Mouse (Mus musculus): ENCODE measurements around the gene Mettl14. TPM values are rescaled to one million over a fixed set of nuclear protein-coding genes. Genes with fewer than 3 reads are reported as not detected.

Mettl14 gene
- polyA plus RNA-seq (2015; fragmentation: Nextera tagmentation; extraction: Ambion mirVana), result 26.1 and 26.6 TPM in 2 replicates

DNA sequence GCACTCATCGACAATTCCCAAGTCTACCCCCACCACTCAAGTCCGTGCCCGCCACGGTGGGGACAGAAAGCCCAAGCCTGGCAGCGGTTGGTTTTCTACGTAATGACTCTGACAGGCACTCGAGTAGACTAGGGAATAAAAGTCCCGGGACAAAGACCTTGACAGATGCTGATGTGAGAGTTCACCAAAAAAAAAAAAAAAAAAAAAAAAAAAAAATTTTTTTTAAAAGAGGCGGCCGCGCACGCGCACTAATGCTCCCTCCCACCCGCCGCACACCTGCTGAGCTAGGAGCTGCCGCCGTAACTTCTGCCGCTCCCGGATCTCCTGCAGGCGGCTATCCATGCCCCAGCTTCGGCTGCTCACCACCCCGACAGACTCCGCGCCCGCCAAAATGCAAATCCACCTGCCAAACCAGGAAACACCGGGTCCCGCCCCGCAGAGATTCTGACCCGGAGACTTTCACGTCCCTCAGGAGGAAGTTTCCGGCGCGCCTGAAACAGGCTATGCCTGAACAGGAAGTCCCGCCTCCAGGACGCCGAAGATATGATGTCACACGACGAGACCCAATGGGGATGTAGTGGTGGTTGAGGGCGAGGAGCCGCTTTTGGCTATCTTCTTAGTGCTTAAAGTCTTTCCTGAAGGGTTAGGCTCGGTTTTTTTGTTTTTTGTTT, at the start of gene Mettl14:
TSS of gene Mettl14 (minus strand) at position 623 of the 671 bp plus-strand sequence.
- no peaks in the 10 kb centered on the region for H3K27me3 ChIP-seq
- ATAC-seq (ENCODE audit: borderline replicate concordance, extremely low read depth, low FRiP score, low TSS enrichment), result peak; percentile 99
- H3K4me2 ChIP-seq, result peak within 1 kb of the TSS; percentile 60
- H3K9me3 ChIP-seq, result no peaks in the 10 kb centered on the region
- peak within 1 kb of the TSS; percentile 68 for H3K4me3 ChIP-seq
- peaks cover 15% of the 10 kb centered on the region; the same call in 1 of the 2 replicates for H3K4me1 ChIP-seq
- H3K36me3 ChIP-seq, result peaks cover 9% of the 10 kb centered on the region
- H3K27ac ChIP-seq, result peak within 1 kb of the TSS; percentile 91
- H3K9ac ChIP-seq, result peak within 1 kb of the TSS; percentile 49
- under 1% methylated on average over 41 of the region's 41 CpGs for WGBS

DNA sequence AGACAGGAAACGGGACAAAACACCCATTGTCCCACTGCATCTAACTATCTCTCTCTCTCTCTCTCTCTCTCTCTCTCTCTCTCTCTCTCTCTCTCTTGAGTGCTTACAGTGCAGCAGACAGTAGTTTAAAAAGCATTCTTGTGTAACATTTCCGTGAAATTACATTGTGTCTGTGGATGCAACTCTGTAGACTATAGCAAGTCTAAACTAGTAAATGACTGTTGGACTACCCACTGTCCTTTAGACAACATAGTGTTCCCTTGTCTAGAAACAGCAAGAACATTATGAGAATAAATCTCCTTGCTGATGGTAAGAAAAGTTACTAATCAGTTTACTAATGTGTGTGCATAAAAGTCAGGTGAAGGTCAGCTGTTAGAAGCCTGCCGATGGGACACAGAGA, 47.5 kb upstream of the Mettl14 start:
- Histone ChIP-seq H3K36me3 (no peaks in the 10 kb centered on the region), H3K4me2 (no peak overlapping the region), H3K27ac (no peak overlapping the region), H3K4me1 (no peaks in the 10 kb centered on the region), H3K4me3 (no peak overlapping the region), H3K9me3 (no peaks in the 10 kb centered on the region), H3K9ac (no peak overlapping the region), H3K27me3 (no peaks in the 10 kb centered on the region)
- no peak for ATAC-seq (ENCODE audit: borderline replicate concordance, extremely low read depth, low FRiP score, low TSS enrichment)
- WGBS, result 70% methylated on average over 3 of the region's 3 CpGs

DNA sequence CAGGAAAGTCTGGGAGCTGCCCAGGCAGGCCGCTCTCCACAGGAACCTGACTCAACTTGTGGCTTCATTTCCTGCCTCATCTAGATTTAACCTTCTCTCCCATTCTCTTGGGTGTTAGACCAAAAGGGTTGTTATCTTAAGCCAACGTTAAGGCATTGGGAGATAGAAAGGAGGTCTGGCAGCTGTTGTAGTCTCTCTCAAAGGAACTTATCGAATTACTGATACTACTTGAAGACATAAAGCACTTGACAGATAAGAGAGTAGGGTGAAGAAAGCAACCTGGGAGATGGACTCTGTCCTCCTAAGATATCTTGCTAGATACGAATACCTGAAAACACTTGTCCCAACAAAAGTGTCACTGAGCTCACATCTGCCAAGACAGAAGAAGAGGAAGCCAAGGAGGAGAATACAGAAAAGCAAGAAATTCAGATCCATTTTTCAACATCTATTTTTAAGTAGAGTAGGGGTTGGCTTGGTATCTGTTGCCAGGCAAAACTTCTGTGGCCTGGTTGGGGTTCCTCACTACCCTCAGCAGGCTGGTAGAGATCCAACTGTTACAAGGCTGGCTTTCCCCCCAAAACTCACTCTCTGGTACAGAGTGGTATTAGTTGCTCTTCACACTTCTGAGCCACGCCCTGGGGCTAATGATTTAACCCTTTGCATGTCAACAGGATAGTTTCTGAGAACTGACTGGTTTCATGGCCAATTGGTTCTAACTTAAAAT, 46.2 kb upstream of the Mettl14 start:
- H3K36me3 ChIP-seq, result no peaks in the 10 kb centered on the region
- H3K4me3 ChIP-seq, result no peak overlapping the region
- H3K9ac ChIP-seq, result no peak overlapping the region
- H3K27ac ChIP-seq, result no peak overlapping the region
- H3K4me1 ChIP-seq, result no peaks in the 10 kb centered on the region
- WGBS, result 44% methylated on average over 5 of the region's 5 CpGs
- ATAC-seq (ENCODE audit: borderline replicate concordance, extremely low read depth, low FRiP score, low TSS enrichment), result no peak
- no peak overlapping the region for H3K4me2 ChIP-seq
- H3K9me3 ChIP-seq, result no peaks in the 10 kb centered on the region
- H3K27me3 ChIP-seq, result no peaks in the 10 kb centered on the region

DNA sequence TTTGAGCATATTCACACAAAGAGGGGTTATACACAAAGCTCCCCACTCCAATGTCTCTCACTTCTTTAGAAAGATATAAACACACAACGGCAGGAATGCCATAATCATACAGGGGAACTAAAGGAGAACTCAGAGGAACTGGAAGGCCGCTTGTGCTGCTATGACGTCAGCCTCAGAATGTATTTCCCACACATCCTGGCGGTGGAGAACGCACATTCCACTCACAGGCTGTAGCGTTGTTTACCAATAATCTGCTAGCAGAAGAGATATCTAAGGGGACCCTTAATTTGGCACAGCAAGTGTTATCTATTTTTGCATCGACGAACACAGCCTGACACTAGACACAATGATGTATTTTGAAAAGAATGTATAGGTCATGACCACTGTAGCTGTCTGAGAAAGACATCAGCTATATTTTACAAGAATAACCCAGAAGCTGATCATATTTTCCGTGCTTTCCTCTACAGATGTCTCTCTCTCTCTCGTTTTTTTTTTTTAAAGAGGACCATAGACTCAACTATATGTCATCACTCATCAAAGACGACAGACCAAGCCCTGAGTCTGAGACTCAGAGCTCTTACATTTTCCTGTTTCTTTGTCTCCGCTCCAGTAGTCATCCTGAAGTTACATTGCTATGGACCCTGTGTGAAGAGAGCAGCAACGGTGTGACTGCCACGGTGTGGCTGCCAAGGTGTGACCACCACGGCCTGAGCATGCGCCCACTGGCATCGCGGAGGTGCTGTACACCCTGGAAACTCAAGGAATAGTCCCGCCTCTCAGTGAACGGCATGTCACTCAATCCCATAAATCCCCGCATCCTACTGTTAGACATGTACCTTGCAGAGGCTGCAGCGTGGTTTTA, 43.9 kb upstream of the Mettl14 start:
- WGBS, result 60% methylated on average over 22 of the region's 22 CpGs
- Histone ChIP-seq H3K4me1 (no peaks in the 10 kb centered on the region), H3K9ac (no peak overlapping the region), H3K4me2 (no peak overlapping the region), H3K27me3 (no peaks in the 10 kb centered on the region), H3K9me3 (no peaks in the 10 kb centered on the region), H3K27ac (no peak overlapping the region), H3K4me3 (no peak overlapping the region), H3K36me3 (no peaks in the 10 kb centered on the region)
- ATAC-seq (ENCODE audit: borderline replicate concordance, extremely low read depth, low FRiP score, low TSS enrichment), result no peak; the same call in 1 of the 2 replicates

DNA sequence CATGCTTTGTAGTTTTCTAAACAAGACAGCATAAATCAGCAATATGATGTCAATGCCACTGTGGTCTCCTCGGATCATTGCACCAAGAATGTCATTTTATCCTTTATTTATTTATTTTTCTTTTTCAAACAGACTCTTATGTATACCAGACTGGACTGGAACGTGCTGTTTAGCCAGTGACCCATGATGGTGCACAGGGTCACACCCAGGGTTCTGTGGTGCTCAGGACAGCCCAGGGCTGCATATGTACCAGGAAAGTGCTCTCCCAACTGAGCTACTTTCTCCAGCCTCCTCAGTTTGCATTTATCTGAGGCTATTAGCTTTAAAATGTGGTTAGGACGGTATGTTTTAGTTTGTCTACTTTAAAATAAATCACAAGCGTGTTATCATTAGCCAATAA, 42.1 kb upstream of the Mettl14 start:
- H3K4me1 ChIP-seq, result no peaks in the 10 kb centered on the region
- no peak overlapping the region for H3K9ac ChIP-seq
- no peaks in the 10 kb centered on the region for H3K27me3 ChIP-seq
- no peak overlapping the region for H3K27ac ChIP-seq
- WGBS, result 38% methylated on average over 4 of the region's 4 CpGs
- ATAC-seq (ENCODE audit: borderline replicate concordance, extremely low read depth, low FRiP score, low TSS enrichment), result no peak
- H3K36me3 ChIP-seq, result no peaks in the 10 kb centered on the region
- H3K4me2 ChIP-seq, result no peak overlapping the region
- no peaks in the 10 kb centered on the region for H3K9me3 ChIP-seq
- H3K4me3 ChIP-seq, result no peak overlapping the region

DNA sequence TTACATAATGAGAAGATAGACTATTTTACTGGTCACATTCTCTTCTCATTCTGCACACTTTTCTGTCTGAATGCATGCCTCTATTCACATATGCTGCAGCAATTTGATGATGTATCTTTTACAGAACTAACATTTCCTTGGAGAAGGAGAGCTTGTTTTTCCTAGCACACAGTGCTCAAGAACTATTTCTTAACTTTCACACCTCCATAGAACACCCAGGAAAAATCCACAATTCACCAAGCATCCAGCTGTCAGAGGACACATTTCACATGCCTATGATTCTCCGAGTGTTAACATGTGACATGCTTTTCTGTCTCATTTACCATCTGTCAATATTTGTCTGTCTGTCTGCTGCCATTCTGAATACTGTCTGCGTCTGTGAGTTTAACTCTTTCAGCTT, 39.7 kb upstream of the Mettl14 start:
- no peak for ATAC-seq (ENCODE audit: borderline replicate concordance, extremely low read depth, low FRiP score, low TSS enrichment)
- Histone ChIP-seq H3K9ac (no peak overlapping the region), H3K9me3 (no peaks in the 10 kb centered on the region)

DNA sequence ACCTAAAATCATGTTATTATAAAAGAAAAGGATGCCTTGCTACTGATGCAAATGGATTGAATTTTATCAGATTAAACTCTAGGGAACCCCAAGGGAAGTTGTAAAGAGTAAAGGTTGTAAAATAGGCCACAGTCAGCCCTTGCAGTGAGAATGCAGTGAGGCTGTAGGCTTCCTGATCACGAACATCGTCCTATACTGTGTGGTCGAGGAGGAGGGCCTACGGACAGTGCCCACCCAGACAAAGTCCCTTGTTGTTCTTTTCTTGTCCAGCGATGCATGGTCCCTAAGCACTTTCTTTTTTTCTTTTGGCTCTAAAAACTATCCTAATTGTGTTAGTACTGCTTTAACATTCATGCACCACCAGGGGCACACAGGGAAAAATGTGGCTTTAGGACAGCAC, 27.3 kb upstream of the Mettl14 start:
- 81% methylated on average over 5 of the region's 5 CpGs for WGBS
- Histone ChIP-seq H3K4me2 (no peak overlapping the region), H3K4me3 (no peak overlapping the region), H3K9ac (no peak overlapping the region), H3K9me3 (no peaks in the 10 kb centered on the region), H3K4me1 (no peaks in the 10 kb centered on the region), H3K27ac (no peak overlapping the region), H3K36me3 (no peaks in the 10 kb centered on the region), H3K27me3 (no peaks in the 10 kb centered on the region)
- no peak for ATAC-seq (ENCODE audit: borderline replicate concordance, extremely low read depth, low FRiP score, low TSS enrichment)

More for the DNA sequence above, 39.7 kb upstream of the Mettl14 start:
- Histone ChIP-seq H3K36me3 (no peaks in the 10 kb centered on the region), H3K27ac (no peak overlapping the region), H3K4me3 (no peak overlapping the region), H3K27me3 (no peaks in the 10 kb centered on the region), H3K4me2 (no peak overlapping the region), H3K4me1 (no peaks in the 10 kb centered on the region)
- WGBS, result 29% methylated on average over 2 of the region's 2 CpGs

DNA sequence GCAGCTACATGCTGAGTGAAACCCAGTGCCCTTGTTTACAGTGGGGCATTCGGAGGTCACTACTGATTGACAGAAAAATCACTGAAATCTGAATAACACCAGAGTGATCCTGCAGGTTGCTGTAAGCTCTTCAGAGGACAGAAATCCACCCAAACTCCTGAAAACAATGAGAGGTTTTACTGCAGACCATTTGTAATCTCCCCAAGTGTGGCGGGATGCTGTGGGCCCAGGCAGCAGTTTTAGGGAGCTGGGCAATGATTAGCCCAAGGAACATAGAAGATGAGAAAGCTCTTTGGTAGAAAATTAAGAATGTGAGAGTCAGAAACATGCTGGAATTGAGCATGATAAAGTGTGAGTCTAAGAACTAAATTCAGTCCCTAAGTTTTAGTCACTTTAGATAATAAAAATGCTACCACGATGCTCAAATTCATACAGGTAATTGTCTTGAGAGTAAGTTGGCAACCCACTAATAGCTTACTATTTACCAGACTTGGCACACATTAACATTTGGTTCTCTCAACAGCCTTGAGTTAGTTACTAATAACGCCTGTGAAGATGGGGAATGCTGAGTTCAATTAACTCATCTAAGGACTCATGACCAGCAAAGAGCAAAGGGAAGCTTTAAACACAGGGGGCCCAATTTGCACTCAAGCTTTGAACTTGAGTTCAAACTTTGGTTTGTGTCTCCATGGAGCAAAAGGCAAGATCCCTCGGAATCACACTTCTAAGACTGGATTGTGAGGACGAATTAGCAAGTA, 26.1 kb upstream of the Mettl14 start:
- no peaks in the 10 kb centered on the region for H3K36me3 ChIP-seq
- no peak overlapping the region for H3K9ac ChIP-seq
- H3K4me1 ChIP-seq, result no peaks in the 10 kb centered on the region
- no peaks in the 10 kb centered on the region for H3K9me3 ChIP-seq
- 74% methylated on average over 6 of the region's 6 CpGs for WGBS
- H3K4me2 ChIP-seq, result no peak overlapping the region
- H3K4me3 ChIP-seq, result no peak overlapping the region
- no peak overlapping the region for H3K27ac ChIP-seq
- ATAC-seq (ENCODE audit: borderline replicate concordance, extremely low read depth, low FRiP score, low TSS enrichment), result no peak
- H3K27me3 ChIP-seq, result no peaks in the 10 kb centered on the region

DNA sequence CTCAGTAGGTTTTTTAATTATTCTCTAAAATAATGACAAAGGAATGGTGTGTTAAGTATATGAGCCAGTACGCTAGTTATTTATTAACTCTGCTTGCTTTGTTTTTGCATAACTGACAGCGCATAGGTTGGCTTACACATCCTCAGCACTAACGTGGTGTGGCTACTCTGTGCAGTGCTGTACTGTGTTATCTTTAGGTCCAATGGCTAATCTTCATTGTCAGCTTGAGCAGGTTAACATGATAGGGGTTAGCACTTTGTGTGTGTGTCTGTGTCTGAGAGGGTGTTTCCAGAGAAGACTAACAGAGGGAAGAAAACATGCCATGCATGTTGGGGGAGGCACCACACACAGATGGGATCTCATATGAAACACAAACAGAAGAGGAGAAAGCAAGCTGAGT, 19.0 kb upstream of the Mettl14 start:
- no peaks in the 10 kb centered on the region for H3K36me3 ChIP-seq
- H3K27ac ChIP-seq, result no peak overlapping the region
- no peaks in the 10 kb centered on the region for H3K27me3 ChIP-seq
- H3K9me3 ChIP-seq, result no peaks in the 10 kb centered on the region
- H3K4me1 ChIP-seq, result no peaks in the 10 kb centered on the region
- H3K9ac ChIP-seq, result no peak overlapping the region
- ATAC-seq (ENCODE audit: borderline replicate concordance, extremely low read depth, low FRiP score, low TSS enrichment), result no peak
- 72% methylated on average over 3 of the region's 3 CpGs for WGBS
- no peak overlapping the region for H3K4me2 ChIP-seq
- no peak overlapping the region for H3K4me3 ChIP-seq

DNA sequence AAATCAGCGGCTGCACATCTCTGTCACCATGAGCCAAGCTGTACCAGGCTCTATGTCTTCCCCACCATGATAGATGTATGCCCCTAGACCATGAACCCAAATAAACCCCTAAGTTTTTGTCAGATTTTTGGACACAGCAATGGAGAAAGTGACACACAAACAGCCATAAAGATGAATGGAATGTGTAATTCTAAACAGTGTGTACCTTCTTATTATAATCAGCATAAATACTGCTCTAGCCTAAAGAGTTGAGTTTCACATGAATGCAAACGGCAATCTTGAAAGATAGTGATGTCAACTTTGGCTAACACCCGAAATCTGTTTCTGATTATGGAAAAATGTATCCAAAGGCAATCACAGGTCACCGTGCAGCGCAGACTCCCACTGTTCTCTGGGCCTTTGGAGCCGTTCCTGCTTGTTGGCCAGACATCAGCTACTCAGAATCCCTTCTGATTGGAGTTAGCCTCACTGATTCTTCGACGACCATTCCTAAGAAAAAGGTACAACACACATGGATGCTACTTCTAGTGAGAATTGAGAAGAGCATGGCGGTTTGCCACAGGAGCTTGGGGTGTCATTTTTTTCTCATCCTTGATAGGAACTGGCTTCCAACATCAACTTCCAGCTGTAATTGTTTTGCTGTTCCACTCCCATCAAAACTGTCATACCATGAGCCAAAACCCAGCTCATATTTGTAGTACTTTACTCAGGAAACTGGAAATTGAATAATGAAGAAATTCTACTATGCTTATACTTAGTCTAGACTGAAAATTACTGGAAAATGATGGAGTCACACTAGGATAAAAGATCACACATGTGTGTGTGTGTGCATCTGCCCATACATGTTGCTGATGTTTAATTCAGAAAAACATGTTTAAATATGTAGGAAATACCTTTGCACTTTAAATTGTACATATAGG, 11.9 kb upstream of the Mettl14 start:
- Histone ChIP-seq H3K9ac (no peak overlapping the region), H3K27me3 (no peaks in the 10 kb centered on the region), H3K4me2 (no peak overlapping the region), H3K4me1 (no peaks in the 10 kb centered on the region), H3K9me3 (no peaks in the 10 kb centered on the region), H3K4me3 (no peak overlapping the region), H3K27ac (no peak overlapping the region), H3K36me3 (no peaks in the 10 kb centered on the region)
- no peak for ATAC-seq (ENCODE audit: borderline replicate concordance, extremely low read depth, low FRiP score, low TSS enrichment)
- whole genome bisulfite sequencing, result 65% methylated on average over 9 of the region's 9 CpGs

All from lung, embryonic 15.5 days (tissue).